7 mouse cellular contexts compared by ENCODE assay signal in genomic region chr8:123141741-123142462, GRCm38 (mm10). TPM values are rescaled to one million over a fixed set of nuclear protein-coding genes. Genes with fewer than 3 reads are reported as not detected.
DNase-seq lines count a peak whose midpoint lies in the region.

No protein-coding gene starts in this region.

- DNase-seq in Muller cell, postnatal 12 days (ENCODE audit: inconsistent ontology term): peak; percentile 94
- DNase-seq in adrenal gland, adult 18-20 months (ENCODE audit: low spot score in 2 of 2): peak; percentile 58 to 87
- peak; percentile 61 for DNase-seq in fat pad, adult 2 months (ENCODE audit: extremely low read depth, low read depth, low spot score)
- peak; percentile 92 for DNase-seq in heart, postnatal 4 days
- peak; percentile 70 to 90 for DNase-seq in layer of hippocampus, postnatal 14 days (ENCODE audit: low spot score in 2 of 2)
- DNase-seq in right cerebral cortex, postnatal 10 days (ENCODE audit: low spot score in 2 of 2): peak; percentile 77 to 84
- no peak for DNase-seq in thymus, postnatal 0 days (ENCODE audit: low spot score)

RNA-seq across cellular contexts. Expression of gene Sult5a1, which starts 16.2 kb away (rescaled TPM):
- total RNA-seq in adrenal gland, adult 18-20 months (2021): 10 to 100 TPM in 1 of 2 experiments, 1 to 10 TPM in 1; 9.2 to 12.2 TPM
- total RNA-seq in heart, postnatal 4 days (2021): 1 to 10 TPM; 1.3 to 1.6 TPM
- total RNA-seq in layer of hippocampus, postnatal 14 days (2021): 1 to 10 TPM; 2.2 to 2.9 TPM
- 3.7 and 3.8 TPM in 2 replicates for polyA plus RNA-seq in thymus, postnatal 0 days (2015; fragmentation: Nextera tagmentation; extraction: Ambion mirVana)

RNA-seq across cellular contexts. Expression of gene Cpne7, which starts 24.7 kb away (rescaled TPM):
- 1 to 10 TPM; 4.7 to 6.6 TPM for total RNA-seq in adrenal gland, adult 18-20 months (2021)
- total RNA-seq in heart, postnatal 4 days (2021): under 1 TPM; 0.14 to 0.16 TPM
- total RNA-seq in layer of hippocampus, postnatal 14 days (2021): 100 to 1,000 TPM; 319 to 359 TPM
- polyA plus RNA-seq in thymus, postnatal 0 days (2015; fragmentation: Nextera tagmentation; extraction: Ambion mirVana): 0.22 and 0.31 TPM in 2 replicates

RNA-seq across cellular contexts. Expression of gene Rpl13, which starts 39.8 kb away (rescaled TPM):
- 100 to 1,000 TPM; 629 to 647 TPM for total RNA-seq in adrenal gland, adult 18-20 months (2021)
- 100 to 1,000 TPM; 641 to 660 TPM for total RNA-seq in heart, postnatal 4 days (2021)
- total RNA-seq in layer of hippocampus, postnatal 14 days (2021): 100 to 1,000 TPM; 390 to 435 TPM
- polyA plus RNA-seq in thymus, postnatal 0 days (2015; fragmentation: Nextera tagmentation; extraction: Ambion mirVana): 1,818 and 1,880 TPM in 2 replicates

RNA-seq across cellular contexts. Expression of gene Dpep1, which starts 44.1 kb away (rescaled TPM):
- 10 to 100 TPM; 45.0 to 48.5 TPM for total RNA-seq in adrenal gland, adult 18-20 months (2021)
- total RNA-seq in heart, postnatal 4 days (2021): 10 to 100 TPM in 1 of 2 experiments, 1 to 10 TPM in 1; 7.5 to 11.6 TPM
- under 1 TPM; 0.50 to 0.71 TPM for total RNA-seq in layer of hippocampus, postnatal 14 days (2021)
- polyA plus RNA-seq in thymus, postnatal 0 days (2015; fragmentation: Nextera tagmentation; extraction: Ambion mirVana): 2.7 and 3.7 TPM in 2 replicates

Comparison
In these comparisons a context has a peak if more than half of its experiments do, and no peak if none do; other contexts are left out.
1. RNA of gene Cpne7, which starts 24.7 kb away (total RNA-seq): 319 to 359 TPM in layer of hippocampus, postnatal 14 days; 4.7 to 6.6 TPM in adrenal gland, adult 18-20 months and 0.14 to 0.16 TPM in heart, postnatal 4 days; every median in the first group is over 10 times any median in the second.